Mouse (Mus musculus) midbrain, embryonic 10.5 days (tissue): Measurements from ENCODE around the gene Enam. TPM values are rescaled to one million over a fixed set of nuclear protein-coding genes. Genes with fewer than 3 reads are reported as not detected.

Source experiments
- DNase-seq: peaks from one replicate; pipeline ENCODE4 v3.0.0-alpha.2; 2017; ENCODE audit warnings: low spot score
- H3K27ac ChIP-seq: fragments of 300-500 bp; sonication (generic); replicated peaks from 2 replicates; pipeline ENCODE4 v1.5.1; 2016; ENCODE audit warnings: mild to moderate bottlenecking
- H3K27me3 ChIP-seq: fragments of 300-500 bp; sonication (generic); 2 replicates; pipeline ENCODE4 v1.6.1; 2016; ENCODE audit warnings: low read depth, mild to moderate bottlenecking; ENCODE audit not compliant: poor library complexity, severe bottlenecking
- H3K36me3 ChIP-seq: fragments of 300-500 bp; sonication (generic); 2 replicates; pipeline ENCODE4 v1.6.1; 2016; ENCODE audit warnings: mild to moderate bottlenecking, moderate library complexity
- H3K4me1 ChIP-seq: fragments of 300-500 bp; sonication (generic); 2 replicates; pipeline ENCODE4 v1.6.1; 2016
- H3K4me3 ChIP-seq: fragments of 300-500 bp; sonication (generic); 2 replicates; pipeline ENCODE4 v1.5.1; 2016; ENCODE audit warnings: mild to moderate bottlenecking, moderate library complexity
- H3K9me3 ChIP-seq: fragments of 300-500 bp; sonication (generic); replicated peaks from 2 replicates; pipeline ENCODE4 v1.6.1; 2016; ENCODE audit warnings: mild to moderate bottlenecking
- WGBS: fragments of 180-500 bp; shearing (Covaris S2); methylation state at CpG from one replicate; pipeline ENCODE4 v1.1.7; 2016; 5-methylcytosine and 5-hydroxymethylcytosine counted together
- polyA plus RNA-seq: library from polyadenylated mRNA; unstranded; fragments of >200 nt; fragmentation: Nextera tagmentation; extraction: Ambion mirVana; gene quantifications from 2 replicates; pipeline ENCODE4 v1.2.1, GENCODE M21; 2016

The Enam gene
- polyA plus RNA-seq: not detected in 2 replicates

- Histone ChIP-seq H3K36me3 (no peaks in the 10 kb centered on the region), H3K4me1 (no peaks in the 10 kb centered on the region), H3K27me3 (no peaks in the 10 kb centered on the region), H3K4me3 (no peak within 1 kb of the TSS), H3K27ac (no peak within 1 kb of the TSS), H3K9me3 (no peaks in the 10 kb centered on the region)
- no peak for DNase-seq
Measured at GRCm38 (mm10) chr5:88487675-88488074, at the start of gene Enam. Gene Enam, plus strand, starts transcription at chr5:88487975.

DNA sequence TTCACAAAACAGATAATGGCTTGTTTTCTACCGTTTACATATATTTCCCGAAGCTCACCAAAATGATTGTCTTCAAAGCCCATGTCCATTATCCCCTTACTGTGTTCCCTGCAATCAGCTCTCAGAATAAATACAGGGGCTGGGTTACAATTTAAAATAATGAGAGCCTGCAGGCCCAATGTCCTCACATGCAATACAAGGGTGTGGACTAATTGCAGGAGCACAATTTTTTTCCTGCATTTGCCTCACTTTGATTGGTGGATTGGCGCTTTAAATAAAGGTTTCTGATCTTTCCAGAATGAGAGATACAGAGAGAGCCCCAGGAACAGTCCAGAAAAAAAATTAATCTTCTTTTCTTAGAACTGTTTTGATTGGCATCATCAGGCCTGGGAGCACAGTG is 32.1 kb upstream of the Enam start, which contains the start of gene Ambn:
Gene Ambn (plus strand): TSS at position 301 of the 400 bp plus-strand sequence.
- WGBS: 94% methylated on average over 3 of the region's 3 CpGs
- no peak within 1 kb of the TSS for H3K27ac ChIP-seq
- no peaks in the 10 kb centered on the region for H3K9me3 ChIP-seq
- H3K36me3 ChIP-seq: no peaks in the 10 kb centered on the region
- H3K4me1 ChIP-seq: no peaks in the 10 kb centered on the region
- DNase-seq: no peak
- no peak within 1 kb of the TSS for H3K4me3 ChIP-seq
- no peaks in the 10 kb centered on the region for H3K27me3 ChIP-seq

DNA sequence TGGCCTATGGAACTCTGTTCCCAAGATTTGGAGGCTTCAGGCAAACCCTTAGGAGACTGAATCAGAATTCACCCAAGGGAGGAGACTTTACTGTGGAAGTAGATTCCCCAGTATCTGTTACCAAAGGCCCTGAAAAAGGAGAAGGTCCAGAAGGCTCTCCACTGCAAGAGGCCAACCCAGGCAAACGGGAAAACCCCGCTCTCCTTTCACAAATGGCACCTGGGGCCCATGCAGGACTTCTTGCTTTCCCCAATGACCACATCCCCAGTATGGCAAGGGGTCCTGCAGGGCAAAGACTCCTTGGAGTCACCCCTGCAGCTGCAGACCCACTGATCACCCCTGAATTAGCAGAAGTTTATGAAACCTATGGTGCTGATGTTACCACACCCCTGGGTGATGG is 20.3 kb upstream of the Enam start:
- Histone ChIP-seq H3K27me3 (no peaks in the 10 kb centered on the region), H3K4me1 (no peaks in the 10 kb centered on the region), H3K9me3 (no peaks in the 10 kb centered on the region), H3K27ac (no peak overlapping the region), H3K4me3 (no peak overlapping the region), H3K36me3 (no peaks in the 10 kb centered on the region)
- WGBS: 90% methylated on average over 2 of the region's 2 CpGs
- DNase-seq: no peak

DNA sequence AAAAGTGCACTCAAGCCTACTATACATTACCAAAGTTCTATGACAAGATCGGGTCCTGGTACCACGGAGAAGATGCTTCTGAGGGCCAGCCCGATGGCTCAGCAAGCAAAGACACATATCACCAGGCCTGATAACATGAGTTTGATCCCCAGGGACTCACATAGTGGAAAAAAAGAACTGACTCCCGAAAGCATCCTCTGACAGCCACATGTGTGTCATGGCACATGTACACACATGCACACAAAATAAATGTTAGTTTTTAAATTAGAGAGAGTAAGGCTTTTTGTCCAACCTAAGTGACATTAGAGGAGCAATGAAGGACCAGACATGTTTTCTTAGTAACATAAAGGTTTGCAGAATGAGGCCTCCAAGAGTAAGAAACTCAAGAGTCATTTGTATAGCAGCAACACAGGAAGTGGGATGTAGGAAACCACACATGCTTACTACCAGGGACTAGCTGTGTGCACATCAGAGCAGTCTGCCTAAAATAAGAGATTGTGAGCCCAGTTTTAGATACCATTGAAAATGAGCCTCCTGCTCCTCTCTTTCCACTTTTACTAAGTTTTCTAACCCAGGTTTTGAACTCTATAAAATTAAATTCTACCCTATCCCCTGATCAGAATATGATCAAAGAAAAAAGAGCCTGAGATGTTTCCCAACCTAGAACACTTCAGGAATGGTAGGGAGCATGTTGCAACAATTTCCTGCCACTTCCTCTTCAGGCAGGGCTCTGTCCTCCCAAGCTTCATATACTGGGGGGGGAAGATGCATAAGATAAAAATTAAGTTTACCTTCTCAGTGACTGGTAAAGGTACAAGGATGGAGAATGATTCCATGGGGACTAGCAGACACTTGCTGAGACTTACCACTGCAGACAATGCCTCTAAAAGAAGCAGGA is 18.7 kb upstream of the Enam start:
- no peak for DNase-seq
- Histone ChIP-seq H3K4me3 (no peak overlapping the region), H3K4me1 (no peaks in the 10 kb centered on the region), H3K36me3 (no peaks in the 10 kb centered on the region), H3K9me3 (no peaks in the 10 kb centered on the region), H3K27me3 (no peaks in the 10 kb centered on the region), H3K27ac (no peak overlapping the region)
- 86% methylated on average over 4 of the region's 4 CpGs for WGBS

- Histone ChIP-seq H3K4me1 (no peaks in the 10 kb centered on the region), H3K27ac (no peak overlapping the region), H3K27me3 (no peaks in the 10 kb centered on the region), H3K4me3 (no peak overlapping the region), H3K36me3 (no peaks in the 10 kb centered on the region), H3K9me3 (no peaks in the 10 kb centered on the region)
- WGBS: 83% methylated on average over 2 of the region's 2 CpGs
- DNase-seq: no peak
Measured at GRCm38 (mm10) chr5:88489004-88489403, 1.2 kb downstream of the Enam start.

- Histone ChIP-seq H3K27me3 (no peaks in the 10 kb centered on the region), H3K36me3 (no peaks in the 10 kb centered on the region), H3K4me3 (no peak overlapping the region), H3K4me1 (no peaks in the 10 kb centered on the region), H3K27ac (no peak overlapping the region), H3K9me3 (no peaks in the 10 kb centered on the region)
- DNase-seq: no peak
- WGBS: 71% methylated on average over 5 of the region's 5 CpGs
Measured at GRCm38 (mm10) chr5:88491111-88491510, 3.3 kb downstream of the Enam start.

DNA sequence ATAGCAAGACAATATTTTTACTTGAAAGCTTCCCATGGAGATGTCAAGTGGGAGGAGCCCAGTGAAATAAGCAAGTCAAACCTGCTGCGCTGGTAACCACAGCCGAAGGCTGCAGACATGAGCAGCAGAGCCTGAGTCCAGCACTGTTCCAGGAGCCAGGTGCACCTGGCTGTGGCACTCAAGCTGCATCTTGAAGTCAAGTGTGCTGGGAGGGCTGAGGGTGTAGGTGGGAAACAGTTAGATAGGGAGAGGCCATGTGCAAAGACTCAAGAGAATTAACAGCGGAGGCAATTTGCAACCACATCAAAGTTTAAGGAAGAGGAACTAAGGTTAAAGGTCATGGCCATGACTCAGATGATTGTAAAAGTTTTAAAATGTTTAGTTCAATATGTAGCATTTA is 12.0 kb downstream of the Enam start:
- H3K27me3 ChIP-seq: no peaks in the 10 kb centered on the region
- peaks cover 8% of the 10 kb centered on the region for H3K9me3 ChIP-seq
- no peak overlapping the region for H3K4me3 ChIP-seq
- WGBS: 93% methylated on average over 3 of the region's 3 CpGs
- H3K36me3 ChIP-seq: no peaks in the 10 kb centered on the region
- no peaks in the 10 kb centered on the region for H3K4me1 ChIP-seq
- DNase-seq: no peak
- H3K27ac ChIP-seq: no peak overlapping the region

DNA sequence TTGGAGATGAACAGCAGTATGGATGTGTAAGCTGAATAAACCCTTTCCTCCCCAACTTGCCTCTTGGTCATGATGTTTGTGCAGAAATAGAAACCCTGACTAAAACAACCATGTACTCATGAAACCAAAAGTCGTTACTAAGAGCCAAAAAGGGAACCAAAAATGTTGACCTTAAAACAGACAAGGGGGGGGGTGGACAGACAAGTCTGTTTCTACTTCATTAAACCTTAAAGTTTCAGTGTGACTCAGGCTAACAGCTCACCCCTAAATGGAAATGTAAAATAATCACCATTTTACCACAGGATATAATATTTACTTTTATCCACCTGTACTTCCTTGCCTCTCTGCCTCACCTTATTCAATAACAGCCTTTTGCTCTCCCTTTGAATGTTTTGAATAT is 20.8 kb downstream of the Enam start:
- Histone ChIP-seq H3K36me3 (no peaks in the 10 kb centered on the region), H3K27ac (no peak overlapping the region), H3K4me3 (no peak overlapping the region), H3K27me3 (no peaks in the 10 kb centered on the region), H3K9me3 (no peaks in the 10 kb centered on the region), H3K4me1 (no peaks in the 10 kb centered on the region)
- DNase-seq: no peak
- WGBS: 74% methylated on average over 1 of the region's 1 CpGs

GRCm38 (mm10) chr5:88508990-88509389 is 21.2 kb downstream of the Enam start:
- 77% methylated on average over 1 of the region's 1 CpGs for WGBS
- H3K9me3 ChIP-seq: no peaks in the 10 kb centered on the region
- H3K27me3 ChIP-seq: no peaks in the 10 kb centered on the region
- H3K4me1 ChIP-seq: no peaks in the 10 kb centered on the region
- DNase-seq: no peak
- H3K4me3 ChIP-seq: no peak overlapping the region
- no peak overlapping the region for H3K27ac ChIP-seq
- H3K36me3 ChIP-seq: no peaks in the 10 kb centered on the region

DNA sequence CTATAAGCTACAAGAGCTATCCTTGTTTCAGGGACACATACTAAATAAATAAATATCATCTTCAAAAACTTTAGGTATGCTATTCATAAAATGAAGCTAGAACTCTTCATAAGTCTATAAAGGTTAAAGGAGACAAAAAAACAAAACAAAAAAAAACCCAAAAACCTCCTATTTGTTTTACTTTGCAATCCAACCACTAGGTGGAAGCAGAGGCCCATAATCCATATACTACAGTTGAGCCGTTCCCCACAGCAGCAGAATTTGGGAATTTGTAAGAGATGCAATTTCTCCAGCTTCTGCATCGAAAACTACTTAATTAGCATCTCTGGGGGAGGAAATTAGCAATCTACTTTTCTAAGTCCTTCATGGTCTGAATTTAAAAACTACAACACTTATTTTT is 31.5 kb downstream of the Enam start:
- Histone ChIP-seq H3K4me3 (no peak overlapping the region), H3K4me1 (no peaks in the 10 kb centered on the region), H3K27me3 (no peaks in the 10 kb centered on the region), H3K27ac (no peak overlapping the region), H3K36me3 (no peaks in the 10 kb centered on the region), H3K9me3 (no peaks in the 10 kb centered on the region)
- no peak for DNase-seq
- WGBS: 21% methylated on average over 2 of the region's 2 CpGs

GRCm38 (mm10) chr5:88527657-88528056 is 39.9 kb downstream of the Enam start, which contains the start of gene Jchain:
Gene Jchain, minus strand, starts transcription at chr5:88527891.
- no peaks in the 10 kb centered on the region for H3K36me3 ChIP-seq
- no peaks in the 10 kb centered on the region for H3K27me3 ChIP-seq
- H3K9me3 ChIP-seq: no peaks in the 10 kb centered on the region
- H3K4me1 ChIP-seq: no peaks in the 10 kb centered on the region
- H3K4me3 ChIP-seq: no peak within 1 kb of the TSS
- H3K27ac ChIP-seq: no peak within 1 kb of the TSS
- WGBS: 90% methylated on average over 3 of the region's 3 CpGs
- no peak for DNase-seq

GRCm38 (mm10) chr5:88530908-88531307 is 43.1 kb downstream of the Enam start:
- no peaks in the 10 kb centered on the region for H3K36me3 ChIP-seq
- no peaks in the 10 kb centered on the region for H3K9me3 ChIP-seq
- WGBS: 73% methylated on average over 1 of the region's 1 CpGs
- H3K27me3 ChIP-seq: no peaks in the 10 kb centered on the region
- DNase-seq: no peak
- no peak overlapping the region for H3K27ac ChIP-seq
- H3K4me3 ChIP-seq: no peak overlapping the region
- H3K4me1 ChIP-seq: no peaks in the 10 kb centered on the region

DNA sequence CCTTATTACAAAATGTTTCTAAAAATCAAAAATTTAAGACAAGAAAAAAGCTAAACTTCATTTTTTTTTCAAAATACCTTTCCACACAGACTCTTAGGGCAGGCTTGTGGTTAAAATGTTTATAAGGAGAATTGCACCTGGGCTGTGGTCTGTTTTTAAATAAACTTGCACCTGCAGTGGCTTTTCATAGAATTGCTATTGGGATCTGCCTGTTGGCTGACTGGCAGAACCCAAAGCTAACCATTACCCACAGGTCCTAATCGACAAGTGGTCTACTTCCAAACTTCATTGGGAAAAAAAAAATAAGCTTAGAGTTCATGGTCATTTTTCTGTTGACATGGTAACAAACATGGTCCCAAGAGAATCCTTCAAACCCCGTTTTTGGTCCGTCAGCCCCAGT is 46.9 kb downstream of the Enam start:
- Histone ChIP-seq H3K4me1 (no peaks in the 10 kb centered on the region), H3K9me3 (no peaks in the 10 kb centered on the region), H3K4me3 (no peak overlapping the region), H3K27me3 (no peaks in the 10 kb centered on the region), H3K27ac (no peak overlapping the region), H3K36me3 (no peaks in the 10 kb centered on the region)
- WGBS: 68% methylated on average over 3 of the region's 3 CpGs
- DNase-seq: no peak
